Mouse (Mus musculus) liver, adult (tissue): ENCODE measurements around the gene Rhbdd1.

Source experiments
- GATA4 ChIP-seq: IDR thresholded peaks from 2 replicates; pipeline ENCODE4 v1.6.1; 2014; ENCODE audit warnings: mild to moderate bottlenecking, low read length; ENCODE audit not compliant: insufficient replicate concordance

The Rhbdd1 gene

GRCm38 (mm10) chr1:82432919-82433648 lies 116.8 kb downstream of the Rhbdd1 start:
- no peak for TF ChIP-seq GATA4

- TF ChIP-seq GATA4: no peak
Measured at GRCm38 (mm10) chr1:82433649-82434005, 117.4 kb downstream of the Rhbdd1 start.

GRCm38 (mm10) chr1:82437273-82437672 lies 121.0 kb downstream of the Rhbdd1 start:
- TF ChIP-seq GATA4: no peak

- TF ChIP-seq GATA4: no peak
Measured at GRCm38 (mm10) chr1:82440123-82440522, 123.9 kb downstream of the Rhbdd1 start.

- TF ChIP-seq GATA4: no peak
Measured at GRCm38 (mm10) chr1:82443517-82443916, 127.3 kb downstream of the Rhbdd1 start.

GRCm38 (mm10) chr1:82446049-82446448 lies 129.8 kb downstream of the Rhbdd1 start:
- no peak for TF ChIP-seq GATA4

GRCm38 (mm10) chr1:82449851-82450250 lies 133.6 kb downstream of the Rhbdd1 start:
- no peak for TF ChIP-seq GATA4

GRCm38 (mm10) chr1:82451927-82452651 lies 135.8 kb downstream of the Rhbdd1 start:
- no peak for TF ChIP-seq GATA4

- no peak for TF ChIP-seq GATA4
Measured at GRCm38 (mm10) chr1:82454031-82454430, 137.8 kb downstream of the Rhbdd1 start.

GRCm38 (mm10) chr1:82459350-82459749 lies 143.1 kb downstream of the Rhbdd1 start:
- no peak for TF ChIP-seq GATA4

- TF ChIP-seq GATA4: no peak
Measured at GRCm38 (mm10) chr1:82459926-82460325, 143.7 kb downstream of the Rhbdd1 start.

GRCm38 (mm10) chr1:82461041-82461440 lies 144.8 kb downstream of the Rhbdd1 start:
- no peak for TF ChIP-seq GATA4

GRCm38 (mm10) chr1:82465321-82465853 lies 149.1 kb downstream of the Rhbdd1 start:
- no peak for TF ChIP-seq GATA4

- TF ChIP-seq GATA4: no peak
Measured at GRCm38 (mm10) chr1:82468872-82469271, 152.6 kb downstream of the Rhbdd1 start.

- TF ChIP-seq GATA4: no peak
Measured at GRCm38 (mm10) chr1:82470516-82471225, 154.4 kb downstream of the Rhbdd1 start.

GRCm38 (mm10) chr1:82473467-82473866 lies 157.2 kb downstream of the Rhbdd1 start:
- no peak for TF ChIP-seq GATA4
